Mouse (Mus musculus) adrenal gland, postnatal 10 days (tissue): ENCODE measurements at regions not wholly inside any gene's neighbourhood (a gene's known extent, or its start where the extent isn't known, plus 50 kb on each side); places are given as distances from the start of the nearest gene placed in this dataset.

ENCODE experiments used
- DNase-seq: peaks from one replicate; pipeline ENCODE4 v3.0.0; 2021; ENCODE audit warnings: mixed read lengths

DNA sequence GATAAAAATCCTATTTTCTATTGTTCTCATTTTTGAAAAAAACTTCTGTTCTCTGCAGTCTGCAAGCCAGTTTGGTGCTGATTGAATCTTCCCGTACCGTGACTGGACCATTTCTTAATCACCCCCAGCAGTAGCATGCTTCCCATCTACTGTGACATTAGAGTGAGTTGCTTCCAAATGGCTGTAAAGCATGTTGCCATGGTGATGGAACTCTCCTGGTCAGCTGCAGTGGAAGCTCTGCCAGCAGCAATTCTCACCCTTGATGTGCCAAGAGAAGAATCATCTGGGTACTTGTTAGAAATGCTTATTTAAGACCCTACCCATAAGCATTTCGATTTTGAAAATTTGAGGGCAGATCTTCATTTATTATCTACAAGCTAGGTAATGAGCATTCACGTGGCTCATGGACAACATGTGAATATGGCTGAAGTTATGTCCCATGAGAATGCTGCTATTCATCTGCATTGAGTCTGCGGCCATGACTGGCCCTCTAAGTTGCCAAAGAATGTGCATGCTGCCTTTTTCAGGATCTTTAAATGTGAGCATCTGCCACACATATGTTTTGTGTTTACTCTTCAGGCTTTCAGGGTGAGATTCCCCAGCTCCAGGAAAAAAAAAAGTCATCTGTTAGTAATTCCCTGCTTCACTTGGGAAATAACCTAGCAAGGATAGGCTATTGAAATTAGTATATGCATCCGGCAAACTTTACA is 62.8 kb downstream of the H2al1n start:
- no peak for DNase-seq

GRCm38 (mm10) chrX:14279312-14279711 is 68.4 kb downstream of the H2al1n start:
- DNase-seq = no peak

DNA sequence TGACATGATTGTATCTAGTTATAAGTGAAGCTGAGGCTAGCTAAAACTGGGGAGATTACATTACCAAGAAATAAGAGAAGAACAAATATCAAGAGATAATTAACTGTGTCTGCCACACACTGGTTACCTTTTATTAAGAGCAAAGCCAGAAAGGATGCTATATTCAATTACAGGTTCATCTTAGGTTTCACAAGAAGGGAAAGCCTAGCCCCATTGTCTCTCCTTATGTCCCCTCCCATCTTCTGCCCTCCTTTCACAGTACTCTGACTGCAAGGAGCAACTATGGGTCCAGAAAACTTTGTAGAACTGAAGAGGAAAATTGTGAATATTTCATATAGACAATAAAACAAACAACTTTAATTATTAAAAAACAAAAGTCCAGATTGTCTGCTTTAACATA is 68.8 kb downstream of the H2al1n start:
- no peak for DNase-seq

DNA sequence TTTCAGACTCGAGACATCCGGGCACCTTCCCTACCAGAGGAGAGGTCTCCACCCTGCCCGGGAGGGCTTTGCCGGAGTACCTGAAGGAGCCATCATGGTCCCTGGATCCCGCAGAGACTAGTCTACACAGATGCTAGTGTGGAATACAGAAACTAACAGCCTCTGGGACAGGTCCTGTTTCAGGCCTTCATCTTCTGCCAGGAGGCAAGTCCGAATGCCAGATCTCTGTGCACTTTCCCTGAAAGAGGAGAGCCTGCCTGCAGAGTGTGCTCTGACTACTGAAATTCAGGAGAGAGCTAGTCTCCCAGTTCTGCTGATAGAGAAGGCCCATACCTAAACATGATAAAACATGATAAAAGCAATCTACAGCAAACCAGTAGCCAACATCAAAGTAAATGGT is 83.9 kb downstream of the H2al1n start:
- DNase-seq = no peak

GRCm38 (mm10) chrX:14302125-14302524 is 91.2 kb downstream of the H2al1n start:
- DNase-seq = no peak

DNA sequence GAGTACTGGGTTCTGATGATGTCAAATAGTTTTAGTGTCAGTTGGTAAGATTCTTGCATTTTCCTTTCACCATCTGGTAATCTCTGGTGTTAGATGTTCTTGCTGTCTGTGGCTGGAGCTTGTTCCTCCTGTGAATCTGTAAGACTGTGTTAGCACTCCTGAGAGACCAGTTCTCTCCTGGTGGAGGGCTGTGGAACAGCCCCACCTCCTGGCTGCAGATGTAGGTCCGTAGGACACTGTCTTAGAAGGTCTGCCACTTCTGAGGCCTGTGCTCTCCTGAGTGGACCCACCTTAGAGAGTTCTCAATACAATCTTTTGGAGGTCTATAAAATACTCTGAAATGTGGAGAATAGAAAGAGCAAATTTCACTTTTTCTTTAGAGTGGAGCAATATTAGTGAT is 101.8 kb downstream of the H2al1n start:
- DNase-seq = peak; percentile 5

DNA sequence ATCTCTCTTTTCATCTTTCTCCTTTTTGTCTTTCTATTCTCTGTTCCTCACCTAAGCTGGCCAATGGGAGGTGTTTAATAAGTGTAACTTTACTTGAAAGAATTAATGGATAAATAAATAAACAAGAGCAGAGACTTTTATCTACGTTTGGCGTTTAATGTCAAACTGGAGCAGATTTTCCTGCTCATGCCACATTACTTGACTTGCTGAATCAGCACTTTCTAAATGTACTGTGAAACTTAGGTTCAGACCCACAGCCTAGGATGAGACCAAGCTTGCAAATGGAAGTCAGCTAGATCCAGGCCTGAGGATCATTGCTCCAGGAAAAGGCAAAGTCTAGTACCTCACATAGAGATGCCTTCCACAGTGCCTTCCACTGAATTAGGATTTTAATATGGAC is 141.5 kb downstream of the H2al1n start:
- DNase-seq = no peak

DNA sequence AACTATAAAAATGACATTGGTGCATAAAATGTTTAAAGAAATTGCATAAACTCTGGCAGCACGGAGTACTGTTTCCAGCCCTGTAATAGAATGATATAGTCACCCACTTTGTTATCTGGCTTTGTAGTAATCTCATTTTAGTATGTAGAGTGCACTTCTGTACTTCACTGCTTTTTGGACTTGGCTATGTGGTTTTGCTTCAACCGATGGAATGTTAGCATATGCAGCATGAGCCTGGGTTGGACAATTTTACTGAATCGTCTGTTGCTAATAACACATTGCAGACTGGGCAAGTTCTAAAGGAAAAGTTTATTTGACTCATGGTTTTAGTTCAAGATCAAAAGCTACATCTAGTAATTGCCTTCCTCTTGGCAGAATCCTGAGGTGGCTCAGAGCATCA is 142.4 kb downstream of the H2al1n start:
- DNase-seq = no peak

DNA sequence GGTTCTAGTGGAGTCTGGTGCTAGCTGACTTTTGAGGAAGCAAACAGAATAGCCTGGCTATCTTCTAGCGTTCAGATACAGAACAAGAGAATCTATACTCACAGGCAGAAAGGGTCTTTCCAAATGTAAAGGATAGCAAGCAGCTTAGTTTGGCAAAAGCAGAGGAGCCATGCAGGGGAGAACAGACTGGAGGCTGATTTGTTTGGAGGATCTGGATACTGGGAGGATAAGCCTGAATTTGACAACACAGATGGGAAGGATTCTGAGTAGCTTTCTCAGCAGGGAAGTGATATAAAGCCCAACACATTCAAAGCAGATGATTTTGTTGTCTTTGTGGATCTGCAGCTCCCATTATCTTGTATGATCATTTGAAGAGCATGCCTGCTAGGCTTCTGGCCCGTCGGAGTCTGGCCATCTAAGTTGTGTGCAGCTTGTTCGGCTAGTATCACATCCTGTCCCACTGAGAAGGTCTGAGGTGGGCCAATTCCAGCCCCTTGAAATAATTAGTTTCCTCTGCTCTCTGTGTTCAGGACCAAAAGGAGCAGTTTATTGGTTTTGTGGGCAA is 145.6 kb downstream of the H2al1n start:
- DNase-seq = no peak
